Mouse (Mus musculus): ENCODE measurements around the gene Vmn2r53.
"Not testable (repeated sequence)": the region's sequence is repeated elsewhere in the genome, so short reads cannot be mapped to it uniquely, and the experiment has no call there.

The Vmn2r53 gene

DNA sequence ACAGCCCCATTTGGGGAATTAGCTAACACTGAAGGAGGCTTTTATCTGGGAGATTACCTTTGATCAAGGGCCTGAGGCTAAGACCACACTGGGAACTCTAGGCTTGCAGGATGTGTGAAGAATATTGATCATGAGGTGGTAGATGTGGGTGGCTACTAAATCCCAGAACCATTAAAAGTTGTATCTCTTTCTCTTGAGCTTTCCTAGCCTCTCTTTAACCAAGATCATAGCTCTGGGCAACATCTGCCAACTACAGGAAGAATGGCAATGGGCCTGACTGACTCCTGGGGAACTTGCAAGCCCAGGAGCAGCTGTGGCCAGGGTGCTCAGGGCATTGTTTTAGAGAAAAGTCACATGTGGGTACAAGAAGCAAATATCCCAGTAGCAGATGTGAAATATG lies at the start of gene Vmn2r53:
Gene Vmn2r53 (minus strand): TSS at position 101 of the 400 bp plus-strand sequence.
- TF ChIP-seq GATA4 (IDR thresholded peaks at IDR 0.05; ENCODE audit: insufficient replicate concordance, low read length): no peak

DNA sequence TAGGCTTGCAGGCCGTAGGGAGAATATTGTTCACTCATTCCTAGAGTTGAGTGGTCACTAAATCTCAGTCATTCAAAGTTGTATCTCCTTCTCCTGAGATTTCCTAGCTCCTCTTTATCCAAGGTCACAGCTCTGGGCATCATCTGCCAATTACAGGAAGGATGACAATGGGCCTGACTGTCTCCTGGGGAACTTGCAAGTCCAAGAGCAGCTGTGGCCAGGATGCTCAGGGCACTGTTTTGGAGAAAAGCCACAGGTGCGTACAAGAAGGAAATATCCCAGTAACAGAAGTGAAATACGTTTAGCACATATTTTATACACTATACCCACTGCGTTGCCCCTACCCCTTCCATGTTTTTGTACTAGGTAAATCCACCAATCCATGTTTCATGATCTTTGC lies 31.6 kb upstream of the Vmn2r53 start, which contains the start of gene Vmn2r54:
Gene Vmn2r54 (minus strand): TSS at position 101 of the 400 bp plus-strand sequence.
- TF ChIP-seq GATA4 (IDR thresholded peaks at IDR 0.05; ENCODE audit: insufficient replicate concordance, low read length): not testable (repeated sequence)
